Mouse (Mus musculus) macrophage (primary cell): ENCODE data around the gene Jade2. TPM values are rescaled to one million over a fixed set of nuclear protein-coding genes. Genes with fewer than 3 reads are reported as not detected.

ENCODE experiments used
- H3K27ac ChIP-seq: fragments of 350-480 bp; formaldehyde crosslinking; 2 replicates; pipeline ENCODE4 v1.9.0; 2021
- H3K36me3 ChIP-seq: fragments of 350-480 bp; formaldehyde crosslinking; 2 replicates; pipeline ENCODE4 v1.9.0; 2021; ENCODE audit errors: inconsistent target
- H3K4me3 ChIP-seq: fragments of 350-480 bp; formaldehyde crosslinking; 2 replicates; pipeline ENCODE4 v1.9.0; 2021; ENCODE audit errors: inconsistent target
- H3K79me2 ChIP-seq: fragments of 350-480 bp; formaldehyde crosslinking; 2 replicates; pipeline ENCODE4 v1.9.0; 2021; ENCODE audit errors: inconsistent target
- WGBS: methylation state at CpG from one replicate; pipeline ENCODE4 v1.1.7; 2026; ENCODE audit warnings: inconsistent platforms; ENCODE audit not compliant: missing documents; 5-methylcytosine and 5-hydroxymethylcytosine counted together
- polyA plus RNA-seq: library from polyadenylated mRNA; stranded (reverse); fragments of 250-400 nt; gene quantifications from 3 replicates; pipeline ENCODE4 v1.2.4, GENCODE M21; 2018; ENCODE audit warnings: inconsistent platforms

The Jade2 gene
- polyA plus RNA-seq, 1 experiment from 2014 or later: 30.8 TPM

- peaks cover 64% of the 10 kb centered on the region for H3K79me2 ChIP-seq
- H3K4me3 ChIP-seq: peak overlapping the region; percentile 100; the same call in 1 of the 2 replicates
- no peak overlapping the region for H3K27ac ChIP-seq
- 89% methylated on average over 4 of the region's 4 CpGs for WGBS
- no peaks in the 10 kb centered on the region for H3K36me3 ChIP-seq
These were observed 92.6 kb downstream of the Jade2 start for GRCm38 (mm10) chr11:51764816-51765215.

- peak overlapping the region; percentile 100 for H3K4me3 ChIP-seq
- peaks cover 55% of the 10 kb centered on the region for H3K79me2 ChIP-seq
- H3K36me3 ChIP-seq: no peaks in the 10 kb centered on the region
- H3K27ac ChIP-seq: peak overlapping the region; percentile 61
- WGBS: 8% methylated on average over 13 of the region's 13 CpGs
These were observed 93.5 kb downstream of the Jade2 start for GRCm38 (mm10) chr11:51763955-51764354.

Other genes with a start within 250 kb of the Jade2 start
- gene Nhp2, start 237.9 kb downstream of the Jade2 start, polyA plus RNA-seq: 45.0 to 125 TPM (median 72.8 TPM) in 3 replicates
- gene Rmnd5b, start 221.8 kb downstream of the Jade2 start, polyA plus RNA-seq: 15.5 to 43.6 TPM (median 25.5 TPM) in 3 replicates
- gene N4bp3, start 206.8 kb downstream of the Jade2 start, polyA plus RNA-seq: 3.9 to 13.9 TPM (median 6.3 TPM) in 3 replicates
- 0.58 to 4.2 TPM (median 2.0 TPM) in 3 replicates for gene D930048N14Rik, start 206.7 kb downstream of the Jade2 start, polyA plus RNA-seq
- gene 0610009B22Rik, start 168.8 kb downstream of the Jade2 start, polyA plus RNA-seq: 31.2 to 56.1 TPM (median 46.3 TPM) in 3 replicates
- 10.7 to 11.3 TPM (median 10.9 TPM) in 3 replicates for gene Sec24a, start 94.0 kb downstream of the Jade2 start, polyA plus RNA-seq
- 56.1 to 92.5 TPM (median 74.9 TPM) in 3 replicates for gene Sar1b, start 94.0 kb downstream of the Jade2 start, polyA plus RNA-seq
- 23.7 to 60.3 TPM (median 39.3 TPM) in 3 replicates for gene Cdkn2aipnl, start 110.0 kb upstream of the Jade2 start, polyA plus RNA-seq
- gene Ube2b, start 143.1 kb upstream of the Jade2 start, polyA plus RNA-seq: 117 to 151 TPM (median 137 TPM) in 3 replicates
- gene Cdkl3, start 146.6 kb upstream of the Jade2 start, polyA plus RNA-seq: 1.2 to 3.9 TPM (median 2.0 TPM) in 3 replicates
- gene Ppp2ca, start 241.0 kb upstream of the Jade2 start, polyA plus RNA-seq: 37.3 to 58.5 TPM (median 57.0 TPM) in 3 replicates